Mouse (Mus musculus): ENCODE results near the gene Tctn1. TPM values are rescaled to one million over a fixed set of nuclear protein-coding genes. Genes with fewer than 3 reads are reported as not detected.

Gene Tctn1
- total RNA-seq, 2 experiments from 2014 or later, result 10.6 to 11.8 TPM

- no peak for DNase-seq (ENCODE audit: low spot score in 2 of 2)
These were observed 16.3 kb downstream of the Tctn1 start for GRCm38 (mm10) chr5:122247934-122248333.

- no peak for DNase-seq (ENCODE audit: low spot score in 2 of 2)
These were observed 16.7 kb downstream of the Tctn1 start for GRCm38 (mm10) chr5:122247529-122247928.

- no peak for DNase-seq (ENCODE audit: low spot score in 2 of 2)
These were observed 17.6 kb downstream of the Tctn1 start for GRCm38 (mm10) chr5:122246547-122247167.

- no peak for DNase-seq (ENCODE audit: low spot score in 2 of 2)
These were observed 19.1 kb downstream of the Tctn1 start for GRCm38 (mm10) chr5:122245186-122245585.

GRCm38 (mm10) chr5:122243781-122244523 lies 20.3 kb downstream of the Tctn1 start:
- DNase-seq (ENCODE audit: low spot score in 2 of 2), result no peak

- DNase-seq (ENCODE audit: low spot score in 2 of 2), result no peak
These were observed 21.6 kb downstream of the Tctn1 start for GRCm38 (mm10) chr5:122242521-122243123.

GRCm38 (mm10) chr5:122240989-122241388 lies 23.3 kb downstream of the Tctn1 start:
- DNase-seq (ENCODE audit: low spot score in 2 of 2), result no peak

- no peak for DNase-seq (ENCODE audit: low spot score in 2 of 2)
These were observed 23.7 kb downstream of the Tctn1 start for GRCm38 (mm10) chr5:122240521-122240920.

- DNase-seq (ENCODE audit: low spot score in 2 of 2), result no peak
These were observed 24.6 kb downstream of the Tctn1 start for GRCm38 (mm10) chr5:122239618-122240017.

GRCm38 (mm10) chr5:122237200-122237599 lies 27.1 kb downstream of the Tctn1 start:
- DNase-seq (ENCODE audit: low spot score in 2 of 2), result no peak

GRCm38 (mm10) chr5:122235196-122235836 lies 28.9 kb downstream of the Tctn1 start:
- no peak for DNase-seq (ENCODE audit: low spot score in 2 of 2)

- no peak for DNase-seq (ENCODE audit: low spot score in 2 of 2)
These were observed 29.7 kb downstream of the Tctn1 start for GRCm38 (mm10) chr5:122234319-122235195.

- DNase-seq (ENCODE audit: low spot score in 2 of 2), result no peak
These were observed 30.6 kb downstream of the Tctn1 start for GRCm38 (mm10) chr5:122233695-122234094.

GRCm38 (mm10) chr5:122233077-122233581 lies 31.1 kb downstream of the Tctn1 start:
- DNase-seq (ENCODE audit: low spot score in 2 of 2), result no peak

- DNase-seq (ENCODE audit: low spot score in 2 of 2), result no peak
These were observed 32.3 kb downstream of the Tctn1 start for GRCm38 (mm10) chr5:122232004-122232403.

- no peak for DNase-seq (ENCODE audit: low spot score in 2 of 2)
These were observed 32.8 kb downstream of the Tctn1 start for GRCm38 (mm10) chr5:122231431-122231830.

- DNase-seq (ENCODE audit: low spot score in 2 of 2), result no peak
These were observed 33.4 kb downstream of the Tctn1 start for GRCm38 (mm10) chr5:122230816-122231215.

- DNase-seq (ENCODE audit: low spot score in 2 of 2), result no peak
These were observed 35.5 kb downstream of the Tctn1 start for GRCm38 (mm10) chr5:122228772-122229171.

- no peak for DNase-seq (ENCODE audit: low spot score in 2 of 2)
These were observed 35.9 kb downstream of the Tctn1 start for GRCm38 (mm10) chr5:122228271-122228765.

- no peak for DNase-seq (ENCODE audit: low spot score in 2 of 2)
These were observed 40.0 kb downstream of the Tctn1 start for GRCm38 (mm10) chr5:122224291-122224690.

Measured in adrenal gland, adult 18-20 months (tissue).